17 mouse cellular contexts compared by ENCODE assay signal in genomic region chr13:43203641-43204040, GRCm38 (mm10). TPM values are rescaled to one million over a fixed set of nuclear protein-coding genes. Genes with fewer than 3 reads are reported as not detected.
DNase-seq lines count a peak whose midpoint lies in the region; ATAC-seq and TF ChIP-seq lines count a peak whose summit lies in the region.
"Had no signal": no experiment of that assay in that cellular context is flagged by ENCODE, and none has a peak within 500 bp of the region (broad histone marks: within the 10 kb centered on the region; RNA-seq: fewer than 3 reads in every experiment).

No protein-coding gene starts in this region.

- H3K27ac ChIP-seq in gastrocnemius, adult 2 months = peak overlapping the region; percentile 1; the same call in 1 of the 2 replicates
- H3K27ac ChIP-seq in lung, embryonic 15.5 days = peak overlapping the region; percentile 59
- H3K27ac ChIP-seq: embryonic facial prominence, embryonic 15.5 days; forebrain, embryonic 13.5 days; hindbrain, embryonic 15.5 days; neural tube, embryonic 13.5 days; stomach, embryonic 15.5 days had no signal

- H3K9me3 ChIP-seq in lung, embryonic 15.5 days = no peaks in the 10 kb centered on the region
- H3K9me3 ChIP-seq: embryonic facial prominence, embryonic 15.5 days; forebrain, embryonic 13.5 days; hindbrain, embryonic 15.5 days; neural tube, embryonic 13.5 days; stomach, embryonic 15.5 days had no signal

- no peak for TF ChIP-seq POLR2A in lung, adult 2 months (IDR thresholded peaks at IDR 0.05; ENCODE audit: borderline replicate concordance, extremely low read depth, low read depth, low read length)

- DNase-seq in gastrocnemius, adult 2 months = no peak
- DNase-seq in gastrocnemius, postnatal 14 days = no peak
- no peak for DNase-seq in lung, adult 2 months
- peak; percentile 65 to 66 for DNase-seq in cerebellum, postnatal 10 days
- peak; percentile 57 for DNase-seq in lung, postnatal 36 days
- DNase-seq in spleen, postnatal 36 days (ENCODE audit: low spot score in 2 of 2) = no peak
- DNase-seq: kidney, adult 18-20 months; liver; retina, postnatal 1 day; thymus, postnatal 36 days had no signal

- 23% methylated on average over 5 of the region's 5 CpGs for WGBS in lung, embryonic 15.5 days
- 25% methylated on average over 5 of the region's 5 CpGs for WGBS in lung, adult 2 months

- peak; percentile 27; the same call in 1 of the 2 replicates for ATAC-seq in lung, embryonic 15.5 days (ENCODE audit: borderline replicate concordance, extremely low read depth, low FRiP score, low TSS enrichment)
- ATAC-seq: activated CD4-positive, CD25-positive, alpha-beta regulatory T cell, adult 4 months; forebrain, embryonic 13.5 days had no signal

- peaks cover 4% of the 10 kb centered on the region; the same call in 1 of the 2 replicates for H3K36me3 ChIP-seq in lung, embryonic 15.5 days
- H3K36me3 ChIP-seq: embryonic facial prominence, embryonic 15.5 days; stomach, embryonic 15.5 days had no signal

- H3K4me3 ChIP-seq in gastrocnemius, adult 2 months = no peak overlapping the region
- H3K4me3 ChIP-seq in lung, embryonic 15.5 days = no peak overlapping the region
- no peak overlapping the region for H3K4me3 ChIP-seq in lung, adult 2 months (replicated peaks; ENCODE audit: extremely low read depth, low read depth, low read length)
- H3K4me3 ChIP-seq: embryonic facial prominence, embryonic 15.5 days; forebrain, embryonic 13.5 days; hindbrain, embryonic 15.5 days; neural tube, embryonic 13.5 days; stomach, embryonic 15.5 days had no signal

- TF ChIP-seq CTCF in gastrocnemius, adult 2 months (IDR thresholded peaks at IDR 0.05) = no peak
- TF ChIP-seq CTCF in lung, adult 2 months (IDR thresholded peaks at IDR 0.05; ENCODE audit: insufficient read depth, low read length) = no peak

- no peak overlapping the region for H3K4me2 ChIP-seq in lung, embryonic 15.5 days
- H3K4me2 ChIP-seq: embryonic facial prominence, embryonic 15.5 days; forebrain, embryonic 13.5 days; hindbrain, embryonic 15.5 days; neural tube, embryonic 13.5 days; stomach, embryonic 15.5 days had no signal

- H3K4me1 ChIP-seq in lung, embryonic 15.5 days = peaks cover 29% of the 10 kb centered on the region
- H3K4me1 ChIP-seq in lung, adult 2 months (ENCODE audit: control insufficient read depth, insufficient read depth, low read length) = peaks cover 12% of the 10 kb centered on the region; the same call in 1 of the 2 replicates
- H3K4me1 ChIP-seq: embryonic facial prominence, embryonic 15.5 days; forebrain, embryonic 13.5 days had no signal

- H3K27me3 ChIP-seq in lung, embryonic 15.5 days = no peaks in the 10 kb centered on the region
- H3K27me3 ChIP-seq: embryonic facial prominence, embryonic 15.5 days; forebrain, embryonic 13.5 days; hindbrain, embryonic 15.5 days; neural tube, embryonic 13.5 days; stomach, embryonic 15.5 days had no signal

- no peak overlapping the region for H3K9ac ChIP-seq in lung, embryonic 15.5 days
- H3K9ac ChIP-seq: embryonic facial prominence, embryonic 15.5 days; forebrain, embryonic 13.5 days; hindbrain, embryonic 15.5 days; neural tube, embryonic 13.5 days; stomach, embryonic 15.5 days had no signal

- intact Hi-C loops in gastrocnemius, adult 2 months (cut with DNase I) = no loop called here
- intact Hi-C loops in gastrocnemius, postnatal 14 days (cut with DNase I; ENCODE audit: low total_unique reads) = no loop called here

RNA-seq across cellular contexts. Expression of gene Tbc1d7, which starts 32.3 kb away (rescaled TPM):
- 10 to 100 TPM; 20.7 to 29.4 TPM for total RNA-seq in gastrocnemius, adult 2 months (2021)
- 10 to 100 TPM; 22.6 to 26.3 TPM for total RNA-seq in gastrocnemius, postnatal 14 days (2021)
- polyA plus RNA-seq in lung, embryonic 15.5 days (2015; fragmentation: Nextera tagmentation; extraction: Ambion mirVana) = 48.4 and 50.2 TPM in 2 replicates
- 8.1 and 16.5 TPM in 2 replicates for polyA plus RNA-seq in lung, adult 2 months (2012; rRNA removed)

Comparison
In these comparisons a context has a peak if more than half of its experiments do, and no peak if none do; other contexts are left out.
1. DNase-seq: peak in cerebellum, postnatal 10 days (2 of 2) and lung, postnatal 36 days (single experiment); none in gastrocnemius, adult 2 months (single experiment), gastrocnemius, postnatal 14 days (single experiment), lung, adult 2 months (single experiment) and spleen, postnatal 36 days (0 of 2).